Mouse (Mus musculus): ENCODE measurements around the gene Chd1. TPM values are rescaled to one million over a fixed set of nuclear protein-coding genes. Genes with fewer than 3 reads are reported as not detected.

Chd1 gene
- polyA plus RNA-seq, 1 experiment: 10.4 TPM

DNA sequence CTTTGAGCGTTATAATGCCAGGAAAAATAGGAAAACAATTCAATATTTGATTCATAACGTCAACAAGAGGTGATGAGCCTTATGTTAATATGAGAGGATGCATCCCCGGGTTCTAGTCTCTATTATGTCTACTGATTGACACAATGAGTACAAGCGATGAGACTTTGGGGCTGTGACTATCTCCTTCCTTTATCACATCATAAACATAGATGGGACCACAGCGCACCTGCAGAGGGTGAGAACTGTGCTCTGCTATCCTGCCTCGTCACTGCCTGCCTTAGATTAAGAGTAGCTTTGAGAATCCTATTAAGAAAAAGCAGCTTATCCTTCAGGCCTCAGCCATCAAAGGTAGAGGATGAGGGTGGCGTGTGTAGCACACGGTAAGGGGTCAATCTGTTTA lies 85.9 kb downstream of the Chd1 start:
- DNase-seq (ENCODE audit: low read depth): no peak
- no peak for TF ChIP-seq POLR2A (IDR thresholded peaks at IDR 0.05; ENCODE audit: borderline replicate concordance, extremely low read depth, insufficient read depth, insufficient read length, poor library complexity, severe bottlenecking)
- TF ChIP-seq CTCF (IDR thresholded peaks at IDR 0.05; ENCODE audit: borderline replicate concordance, extremely low read depth, insufficient read depth, insufficient read length): no peak

DNA sequence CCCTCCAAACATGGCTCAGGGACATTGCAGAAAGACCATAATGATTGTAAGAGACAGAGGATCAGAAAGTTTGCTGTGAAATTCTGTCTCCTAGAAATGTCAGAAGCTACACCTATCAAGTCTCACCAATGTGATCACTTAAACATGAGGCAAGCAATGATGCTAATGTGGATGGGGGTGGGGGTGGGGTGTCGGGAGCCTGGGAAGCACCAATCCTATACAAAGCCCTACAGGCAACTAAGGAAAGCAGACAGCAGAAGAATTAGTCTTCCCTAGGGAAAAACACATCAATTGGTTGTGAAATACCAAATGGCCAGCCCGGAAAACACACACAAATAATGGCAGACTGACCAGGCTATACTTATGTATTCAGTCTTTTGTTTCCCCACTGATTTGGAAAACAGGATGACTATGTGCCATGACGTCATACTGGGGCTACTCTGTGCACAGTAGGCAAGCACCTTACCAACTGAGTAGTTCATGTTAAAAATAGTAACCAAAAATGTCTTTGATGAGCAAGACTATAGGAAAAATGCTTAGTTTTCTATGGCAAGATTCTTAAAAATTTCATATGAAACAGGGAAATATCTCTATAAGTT lies 94.5 kb downstream of the Chd1 start:
- TF ChIP-seq CTCF (IDR thresholded peaks at IDR 0.05; ENCODE audit: borderline replicate concordance, extremely low read depth, insufficient read depth, insufficient read length) (no peak), POLR2A (IDR thresholded peaks at IDR 0.05; ENCODE audit: borderline replicate concordance, extremely low read depth, insufficient read depth, insufficient read length, poor library complexity, severe bottlenecking) (no peak)
- no peak for DNase-seq (ENCODE audit: low read depth)

DNA sequence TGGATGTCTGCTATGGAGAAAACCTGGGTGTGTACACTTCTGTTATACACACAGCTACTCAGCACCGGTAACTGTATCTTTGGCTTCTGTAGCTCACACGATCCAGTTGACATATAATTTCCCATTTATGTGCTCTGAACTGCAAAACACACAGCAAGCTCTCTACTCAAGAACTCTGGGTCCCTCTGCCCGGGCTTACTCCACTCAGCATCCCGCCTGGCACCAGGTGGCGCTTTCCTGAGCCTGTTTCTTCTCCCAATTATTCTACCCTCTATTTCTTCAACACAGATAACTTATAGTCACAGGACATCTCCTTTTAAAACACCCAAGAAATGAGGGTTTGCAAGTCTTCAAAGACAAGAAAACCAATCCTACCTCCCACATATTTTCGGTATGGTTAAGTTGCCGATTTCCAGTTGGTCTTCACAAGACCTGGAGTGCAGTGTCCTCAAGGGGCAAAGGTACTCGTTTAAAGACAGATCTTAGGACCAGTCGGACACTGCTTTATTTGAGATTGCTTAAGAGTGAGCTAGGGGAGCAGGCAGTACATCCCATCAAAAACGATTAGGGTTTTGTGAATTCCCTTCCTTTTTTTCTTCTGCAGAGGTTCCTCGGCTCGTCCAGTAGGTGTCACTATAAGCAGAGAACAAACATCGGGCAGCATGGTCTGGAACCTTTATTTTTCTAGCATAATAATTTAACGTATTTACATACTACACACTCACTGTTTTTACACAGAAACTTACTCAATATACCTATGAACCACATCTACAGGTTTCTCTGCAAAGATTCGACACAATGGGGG lies 99.4 kb downstream of the Chd1 start:
- peak; percentile 68 for DNase-seq (ENCODE audit: low read depth)
- peak; percentile 67; the same call in 1 of the 2 replicates for TF ChIP-seq CTCF (IDR thresholded peaks at IDR 0.05; ENCODE audit: borderline replicate concordance, extremely low read depth, insufficient read depth, insufficient read length)
- no peak for TF ChIP-seq POLR2A (IDR thresholded peaks at IDR 0.05; ENCODE audit: borderline replicate concordance, extremely low read depth, insufficient read depth, insufficient read length, poor library complexity, severe bottlenecking)

DNA sequence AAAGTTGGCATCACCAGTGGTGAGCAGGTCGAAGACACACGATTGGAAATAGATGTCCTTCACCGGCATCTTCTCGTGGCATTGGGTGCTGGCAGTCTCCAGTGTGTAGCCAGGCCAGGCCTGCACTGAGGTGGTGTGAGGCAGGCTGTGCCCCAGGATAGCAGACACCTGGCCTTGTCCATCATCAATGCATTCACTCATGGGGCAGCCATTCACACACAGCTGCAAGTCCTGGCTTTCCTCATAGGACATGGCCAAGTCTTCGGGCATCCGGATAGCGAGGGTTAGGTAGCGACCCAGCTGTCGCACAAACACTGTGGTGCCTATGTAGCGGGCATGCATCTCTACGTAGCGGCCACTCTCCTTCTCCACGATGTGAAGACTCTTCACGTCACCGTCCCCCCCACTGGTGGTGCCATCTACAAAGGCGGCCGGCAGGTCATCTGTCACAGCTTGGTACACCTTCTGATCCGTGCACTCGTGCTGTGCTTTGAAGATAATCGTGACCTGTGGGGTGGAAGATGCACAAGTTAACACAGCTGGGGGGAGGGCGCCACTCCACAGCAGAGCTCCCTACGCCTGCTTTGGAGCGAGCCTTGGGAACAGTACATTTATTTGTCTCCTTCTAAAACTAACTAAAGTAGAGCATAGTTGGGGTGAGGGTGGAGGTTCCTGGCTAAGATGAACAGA lies 102.7 kb downstream of the Chd1 start:
- TF ChIP-seq POLR2A (IDR thresholded peaks at IDR 0.05; ENCODE audit: borderline replicate concordance, extremely low read depth, insufficient read depth, insufficient read length, poor library complexity, severe bottlenecking) (no peak), CTCF (IDR thresholded peaks at IDR 0.05; ENCODE audit: borderline replicate concordance, extremely low read depth, insufficient read depth, insufficient read length) (no peak)
- DNase-seq (ENCODE audit: low read depth): no peak

DNA sequence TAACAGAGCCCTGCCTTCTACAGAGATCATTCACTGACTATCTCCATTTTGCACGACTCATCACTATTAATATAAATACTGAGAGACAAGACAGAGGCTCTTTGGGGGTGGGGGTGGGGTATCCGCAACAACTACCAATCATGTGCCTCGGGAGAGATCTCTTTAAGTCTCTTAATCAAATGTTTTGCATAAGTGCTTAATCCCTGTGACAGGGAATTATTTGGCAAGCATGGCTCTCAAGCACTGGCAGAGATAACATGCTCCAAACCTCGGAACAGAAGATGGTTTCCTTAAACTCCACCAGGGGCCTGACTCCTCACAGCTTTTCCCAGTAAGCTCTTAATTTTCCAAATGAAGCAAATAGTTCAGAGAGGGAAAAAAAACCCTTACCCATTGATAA lies 103.2 kb downstream of the Chd1 start:
- DNase-seq (ENCODE audit: low read depth): peak; percentile 59
- TF ChIP-seq POLR2A (IDR thresholded peaks at IDR 0.05; ENCODE audit: borderline replicate concordance, extremely low read depth, insufficient read depth, insufficient read length, poor library complexity, severe bottlenecking) (no peak), CTCF (IDR thresholded peaks at IDR 0.05; ENCODE audit: borderline replicate concordance, extremely low read depth, insufficient read depth, insufficient read length) (no peak)

DNA sequence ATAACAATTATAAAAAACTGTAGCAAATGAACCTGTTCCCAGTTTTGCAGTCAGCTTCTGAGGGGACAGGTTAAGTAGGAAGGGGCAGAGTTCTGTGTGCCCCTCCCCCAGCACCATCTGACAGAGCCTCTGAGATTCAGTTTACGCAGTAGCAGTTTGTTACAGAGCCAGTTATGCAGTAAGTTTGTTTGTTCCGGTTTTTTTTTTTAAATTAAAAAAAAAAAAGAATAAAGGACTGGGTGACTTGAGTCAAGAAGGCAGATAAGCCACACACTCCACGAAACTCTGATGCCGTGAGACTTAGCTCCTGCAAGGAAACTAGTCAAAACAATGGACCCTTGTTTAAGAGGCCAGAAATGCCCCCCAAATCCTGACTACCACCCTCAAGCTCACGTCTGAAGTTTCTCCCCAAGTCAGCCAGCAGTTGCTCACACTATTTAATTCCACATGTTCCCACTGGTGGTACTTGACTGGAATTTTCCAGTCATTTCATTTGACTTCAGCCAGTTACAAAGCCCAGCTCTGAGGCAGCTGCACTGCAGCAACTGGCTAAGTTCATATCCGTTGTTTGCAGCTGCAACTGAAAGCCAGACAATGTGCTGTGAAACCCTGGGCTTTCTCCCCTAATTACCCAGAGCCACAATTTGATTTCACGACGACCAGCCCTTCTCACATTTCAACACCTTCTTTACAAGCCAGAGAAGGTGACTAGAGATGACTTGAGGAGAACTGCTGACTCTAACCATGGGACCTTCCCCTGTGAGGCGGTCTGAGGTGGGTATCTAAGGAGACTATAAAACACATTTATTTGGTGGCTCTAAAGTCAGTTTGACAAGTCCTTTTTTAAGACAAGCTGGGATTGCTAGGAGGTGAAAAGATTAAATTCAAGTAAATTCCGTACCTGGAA lies 104.0 kb downstream of the Chd1 start:
- TF ChIP-seq POLR2A (IDR thresholded peaks at IDR 0.05; ENCODE audit: borderline replicate concordance, extremely low read depth, insufficient read depth, insufficient read length, poor library complexity, severe bottlenecking) (no peak), CTCF (IDR thresholded peaks at IDR 0.05; ENCODE audit: borderline replicate concordance, extremely low read depth, insufficient read depth, insufficient read length) (no peak)
- no peak for DNase-seq (ENCODE audit: low read depth)

DNA sequence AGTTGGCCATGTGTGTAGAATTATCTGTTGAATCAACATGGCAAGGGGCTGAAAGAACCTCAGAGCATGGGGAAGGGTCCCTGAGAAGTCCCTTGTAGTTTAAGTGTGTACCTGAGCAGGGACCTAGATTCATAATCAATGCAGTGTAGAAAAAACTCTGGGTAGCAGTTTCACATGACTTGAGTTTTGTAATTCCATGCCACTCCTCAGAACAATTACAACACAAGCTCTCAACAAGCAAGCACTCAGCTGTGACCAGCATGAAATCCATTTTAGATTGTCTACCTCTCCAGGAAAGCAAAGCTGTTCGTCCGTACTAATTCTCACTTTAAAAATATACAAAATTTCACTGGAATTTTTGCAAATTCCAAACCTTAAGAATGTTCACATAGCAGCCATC lies 105.2 kb downstream of the Chd1 start:
- no peak for TF ChIP-seq CTCF (IDR thresholded peaks at IDR 0.05; ENCODE audit: borderline replicate concordance, extremely low read depth, insufficient read depth, insufficient read length)
- no peak for TF ChIP-seq POLR2A (IDR thresholded peaks at IDR 0.05; ENCODE audit: borderline replicate concordance, extremely low read depth, insufficient read depth, insufficient read length, poor library complexity, severe bottlenecking)
- DNase-seq (ENCODE audit: low read depth): no peak

DNA sequence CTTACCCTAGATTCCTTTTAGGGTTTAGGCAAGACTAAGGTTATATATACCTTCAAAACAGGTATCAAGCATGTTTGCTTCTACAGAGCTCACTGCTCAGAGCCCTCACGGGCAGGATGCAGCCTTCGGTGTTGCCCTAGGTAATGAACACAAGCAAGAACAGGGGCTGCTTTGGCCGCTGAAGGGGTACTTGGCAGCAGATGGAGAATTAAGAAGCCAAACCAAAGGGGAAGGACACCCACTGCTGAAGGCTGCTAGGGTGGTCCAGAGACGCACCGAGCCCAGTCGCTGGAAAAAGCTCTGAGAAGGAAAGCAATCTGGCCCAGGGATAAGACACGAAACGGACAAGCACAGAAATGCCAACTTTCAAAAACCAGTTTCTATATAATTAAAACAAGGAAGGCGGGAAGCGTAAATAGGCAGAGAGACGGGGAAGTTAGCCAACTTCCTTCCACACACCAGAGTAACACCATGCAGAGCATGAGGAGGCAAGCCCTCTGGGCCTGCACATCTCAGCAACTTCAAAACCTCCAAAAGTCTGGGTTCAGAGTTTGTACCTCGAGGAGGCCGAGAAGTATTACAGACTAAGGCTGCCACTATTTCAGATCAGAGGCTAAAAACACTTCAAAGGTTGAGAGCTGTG lies 107.5 kb downstream of the Chd1 start:
- TF ChIP-seq CTCF (IDR thresholded peaks at IDR 0.05; ENCODE audit: borderline replicate concordance, extremely low read depth, insufficient read depth, insufficient read length) (no peak), POLR2A (IDR thresholded peaks at IDR 0.05; ENCODE audit: borderline replicate concordance, extremely low read depth, insufficient read depth, insufficient read length, poor library complexity, severe bottlenecking) (no peak)
- no peak for DNase-seq (ENCODE audit: low read depth)

DNA sequence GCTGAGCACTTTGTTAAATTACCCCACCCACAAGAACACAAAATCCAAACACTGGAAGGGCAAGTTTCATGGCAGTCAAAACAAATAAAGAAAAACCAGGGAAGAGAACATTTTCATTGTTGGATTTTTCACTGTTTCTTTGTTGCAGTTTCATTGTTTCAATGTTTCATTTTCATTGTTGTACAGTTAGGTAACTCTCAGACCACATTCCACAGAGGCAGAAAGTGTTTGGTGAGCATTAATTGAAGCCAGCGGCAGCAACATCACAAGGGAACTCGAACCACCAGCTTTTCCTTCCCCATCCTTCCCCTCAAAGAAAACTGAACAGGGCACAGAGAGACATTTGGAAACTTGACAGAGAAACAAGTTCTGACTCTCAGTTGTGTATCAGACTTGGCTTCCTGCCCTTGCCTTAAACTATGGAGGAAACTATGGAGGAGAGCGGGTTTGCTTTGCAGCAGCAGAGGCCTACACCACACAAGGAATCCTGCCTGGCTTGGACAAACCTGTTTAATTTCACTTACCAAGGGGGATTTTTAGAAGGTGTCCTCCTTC lies 109.0 kb downstream of the Chd1 start:
- DNase-seq (ENCODE audit: low read depth): no peak
- TF ChIP-seq POLR2A (IDR thresholded peaks at IDR 0.05; ENCODE audit: borderline replicate concordance, extremely low read depth, insufficient read depth, insufficient read length, poor library complexity, severe bottlenecking) (no peak), CTCF (IDR thresholded peaks at IDR 0.05; ENCODE audit: borderline replicate concordance, extremely low read depth, insufficient read depth, insufficient read length) (no peak)

Data from brain, embryonic 14.5 days (tissue).